Mouse (Mus musculus) hindbrain, embryonic 10.5 days (tissue): ENCODE results near the gene Gpn2. TPM values are rescaled to one million over a fixed set of nuclear protein-coding genes. Genes with fewer than 3 reads are reported as not detected.

Experiments
- DNase-seq: peaks from one replicate; pipeline ENCODE4 v3.0.0-alpha.2; 2017; ENCODE audit warnings: low spot score
- H3K27ac ChIP-seq: fragments of 300-500 bp; sonication (generic); 2 replicates; pipeline ENCODE4 v1.5.1; 2016; ENCODE audit warnings: mild to moderate bottlenecking, moderate library complexity
- H3K27me3 ChIP-seq: fragments of 300-500 bp; sonication (generic); 2 replicates; pipeline ENCODE4 v1.6.1; 2016; ENCODE audit warnings: mild to moderate bottlenecking; ENCODE audit not compliant: poor library complexity, insufficient read depth, severe bottlenecking
- H3K36me3 ChIP-seq: fragments of 300-500 bp; sonication (generic); 2 replicates; pipeline ENCODE4 v1.6.1; 2016; ENCODE audit warnings: mild to moderate bottlenecking, moderate library complexity
- H3K4me1 ChIP-seq: fragments of 300-500 bp; sonication (generic); replicated peaks from 2 replicates; pipeline ENCODE4 v1.6.1; 2016; ENCODE audit warnings: mild to moderate bottlenecking
- H3K4me3 ChIP-seq: fragments of 300-500 bp; sonication (generic); 2 replicates; pipeline ENCODE4 v1.5.1; 2016; ENCODE audit warnings: mild to moderate bottlenecking, moderate library complexity
- H3K9me3 ChIP-seq: fragments of 300-500 bp; sonication (generic); 2 replicates; pipeline ENCODE4 v1.6.1; 2016; ENCODE audit warnings: mild to moderate bottlenecking, moderate library complexity
- WGBS: fragments of 180-500 bp; shearing (Covaris S2); methylation state at CpG from one replicate; pipeline ENCODE4 v1.1.7; 2016; 5-methylcytosine and 5-hydroxymethylcytosine counted together
- polyA plus RNA-seq: library from polyadenylated mRNA; unstranded; fragments of >200 nt; fragmentation: Nextera tagmentation; extraction: Ambion mirVana; gene quantifications from 2 replicates; pipeline ENCODE4 v1.2.1, GENCODE M21; 2016

Gpn2 gene
- polyA plus RNA-seq, 1 experiment from 2014 or later, result 29.1 TPM

DNA sequence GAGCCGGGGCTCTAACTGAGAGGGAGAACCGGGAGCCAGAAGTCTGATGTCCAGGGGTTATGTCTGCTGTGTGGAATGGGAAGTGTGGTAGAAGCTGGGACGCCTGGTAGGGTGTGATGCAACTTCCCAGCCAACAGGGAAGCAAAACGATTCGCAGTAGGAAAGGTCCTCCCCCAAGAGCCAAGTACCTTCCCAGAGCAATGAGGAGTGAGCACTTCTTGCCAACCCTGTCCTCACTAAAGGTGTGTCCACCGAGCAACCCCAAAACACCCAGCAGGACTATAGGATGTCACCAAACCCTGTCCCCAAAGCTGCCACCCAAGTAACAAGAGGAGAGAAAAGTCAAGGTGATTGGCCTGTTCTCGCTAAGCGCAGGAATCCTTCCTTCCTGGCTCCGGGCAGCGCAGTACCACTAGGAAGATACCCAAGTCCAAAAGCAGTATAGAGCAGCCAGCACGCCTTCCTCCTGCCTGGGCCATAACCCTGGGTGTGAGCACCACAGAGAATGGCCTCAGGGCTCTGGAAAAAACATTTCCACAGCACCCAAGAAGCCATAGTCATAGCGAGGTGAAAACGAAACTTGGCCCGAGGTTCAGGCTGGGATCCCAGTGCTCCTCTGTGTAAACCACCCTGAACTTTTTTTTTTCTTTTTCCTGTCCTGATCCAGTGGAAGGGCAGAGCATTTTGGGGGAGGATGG lies 47.1 kb downstream of the Gpn2 start:
- H3K36me3 ChIP-seq, result peaks cover 10% of the 10 kb centered on the region
- H3K4me1 ChIP-seq, result peaks cover 42% of the 10 kb centered on the region
- 85% methylated on average over 14 of the region's 14 CpGs for WGBS
- H3K27ac ChIP-seq, result no peak overlapping the region
- H3K27me3 ChIP-seq, result no peaks in the 10 kb centered on the region
- H3K9me3 ChIP-seq, result no peaks in the 10 kb centered on the region
- DNase-seq, result no peak
- 0 out of 2 replicates have a peak overlapping the region, but pooled peaks have one; percentile 90 for H3K4me3 ChIP-seq

DNA sequence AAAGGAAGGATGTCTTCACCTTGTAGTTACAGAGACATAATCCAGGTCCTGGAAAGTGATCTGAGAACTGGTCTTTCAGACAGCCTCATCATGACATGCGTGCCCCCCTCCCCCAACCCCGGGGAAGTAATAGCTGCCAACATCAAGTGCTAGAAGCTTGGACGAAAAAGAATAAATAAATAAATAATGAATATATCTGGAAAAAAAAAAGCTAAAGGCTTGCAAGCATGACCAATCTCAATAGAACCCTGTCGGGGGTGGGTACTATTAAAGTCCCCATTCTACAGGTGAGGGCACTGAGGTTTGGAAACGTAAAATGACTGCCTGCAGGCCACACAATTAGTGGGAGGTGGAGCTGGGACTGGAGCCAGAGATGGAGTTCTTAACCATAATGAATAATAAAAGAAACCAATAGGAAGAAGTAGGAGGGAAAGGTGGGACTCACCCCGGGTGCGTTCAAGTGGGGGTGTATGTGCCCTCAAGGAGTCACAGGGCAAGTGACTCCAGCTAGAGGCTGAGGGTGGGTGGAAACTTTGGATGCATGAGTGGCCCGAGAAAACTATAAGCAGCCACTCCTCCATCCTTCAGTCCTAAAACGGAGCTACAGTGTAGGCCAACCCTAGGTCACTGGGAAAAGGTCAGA lies 47.7 kb downstream of the Gpn2 start:
- peak overlapping the region; percentile 90 for H3K4me3 ChIP-seq
- DNase-seq, result no peak
- peaks cover 36% of the 10 kb centered on the region for H3K4me1 ChIP-seq
- 44% methylated on average over 9 of the region's 9 CpGs for WGBS
- H3K9me3 ChIP-seq, result no peaks in the 10 kb centered on the region
- H3K27me3 ChIP-seq, result no peaks in the 10 kb centered on the region
- peaks cover 3% of the 10 kb centered on the region for H3K36me3 ChIP-seq
- H3K27ac ChIP-seq, result peak overlapping the region; percentile 90

DNA sequence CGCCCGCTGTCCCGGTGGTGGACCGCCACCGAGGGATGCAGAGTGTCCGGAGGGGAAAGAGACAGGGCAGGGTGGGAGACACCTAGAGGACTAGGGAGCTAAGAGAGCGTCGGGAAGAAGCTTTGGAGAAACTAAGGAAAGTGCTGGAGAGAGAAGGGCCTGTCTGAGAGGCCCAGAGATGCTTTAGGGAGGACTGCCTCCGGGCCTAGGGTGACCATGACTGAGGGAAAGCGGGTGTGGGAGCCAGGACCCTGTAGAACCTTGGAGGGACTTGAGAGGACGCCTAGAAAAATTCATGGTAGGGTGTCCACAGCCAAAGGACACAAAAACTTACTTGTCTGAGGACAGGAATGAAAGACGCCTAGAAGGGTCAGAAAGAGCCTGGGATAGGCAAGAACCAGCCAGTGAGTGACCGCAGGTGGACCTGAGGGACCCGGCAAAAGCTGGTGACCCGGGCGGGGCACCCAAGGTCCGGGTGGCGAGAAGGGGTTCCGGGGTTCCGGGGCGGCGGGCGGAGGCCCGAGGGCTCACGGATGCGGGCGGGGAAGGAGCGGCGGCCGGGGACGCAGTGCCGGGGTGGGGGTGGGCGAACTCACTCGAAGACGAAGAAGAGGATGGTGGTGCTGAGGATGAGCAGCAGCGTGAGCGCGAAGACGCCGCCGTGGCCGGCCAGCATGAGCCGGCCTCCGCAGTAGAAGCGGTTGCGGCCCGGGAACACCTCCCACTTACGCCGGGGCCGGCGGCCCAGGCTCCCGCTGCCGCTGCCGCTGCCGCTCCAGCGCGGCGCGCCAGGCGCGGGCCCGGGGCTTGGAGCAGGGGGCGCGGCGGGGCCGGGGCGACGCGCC lies 48.5 kb downstream of the Gpn2 start:
- H3K9me3 ChIP-seq, result no peaks in the 10 kb centered on the region
- no peaks in the 10 kb centered on the region for H3K36me3 ChIP-seq
- H3K27ac ChIP-seq, result peak overlapping the region; percentile 90
- 4% methylated on average over 64 of the region's 69 CpGs for WGBS
- H3K4me1 ChIP-seq, result peaks cover 34% of the 10 kb centered on the region
- peak; percentile 10 for DNase-seq
- no peaks in the 10 kb centered on the region for H3K27me3 ChIP-seq
- H3K4me3 ChIP-seq, result peak overlapping the region; percentile 90

DNA sequence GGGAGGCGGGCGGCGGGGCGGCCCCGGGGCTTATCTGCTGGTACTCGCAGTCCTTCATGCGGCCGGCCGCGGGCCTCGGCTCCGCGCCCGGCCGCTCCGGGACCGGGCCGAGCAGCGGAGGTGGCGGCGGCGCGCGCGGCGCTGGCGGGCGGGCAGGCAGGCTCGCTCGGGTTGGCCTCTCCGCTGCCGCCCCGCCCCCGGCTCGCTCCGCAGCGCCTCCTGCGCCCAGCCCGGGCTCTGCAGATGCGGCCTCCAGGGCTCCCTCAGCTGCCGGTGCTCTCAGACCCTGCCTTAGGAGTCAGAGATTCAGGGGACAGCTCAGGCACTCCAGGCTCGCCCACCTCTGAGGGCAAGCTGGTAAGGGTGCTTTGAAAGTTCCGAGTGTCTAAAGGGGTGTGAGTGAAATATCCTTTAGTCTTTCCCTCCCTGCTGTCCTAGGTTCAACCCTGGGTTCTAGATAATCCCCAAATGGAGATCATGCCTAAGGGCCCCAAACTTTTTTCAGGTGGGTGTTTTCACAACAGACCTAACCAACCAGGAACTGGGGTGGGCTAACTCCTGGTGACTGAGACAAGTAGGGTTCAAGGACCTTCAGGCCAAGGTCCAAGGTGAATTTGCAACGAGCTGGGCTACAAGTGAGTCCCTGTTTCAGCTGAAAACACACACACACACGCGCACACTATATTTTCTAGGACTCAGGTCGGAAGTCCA lies 49.3 kb downstream of the Gpn2 start:
- peak; percentile 86 for DNase-seq
- no peaks in the 10 kb centered on the region for H3K9me3 ChIP-seq
- H3K27me3 ChIP-seq, result no peaks in the 10 kb centered on the region
- H3K4me1 ChIP-seq, result peaks cover 34% of the 10 kb centered on the region
- 8% methylated on average over 47 of the region's 47 CpGs for WGBS
- no peaks in the 10 kb centered on the region for H3K36me3 ChIP-seq
- H3K4me3 ChIP-seq, result peak overlapping the region; percentile 90
- H3K27ac ChIP-seq, result peak overlapping the region; percentile 90

DNA sequence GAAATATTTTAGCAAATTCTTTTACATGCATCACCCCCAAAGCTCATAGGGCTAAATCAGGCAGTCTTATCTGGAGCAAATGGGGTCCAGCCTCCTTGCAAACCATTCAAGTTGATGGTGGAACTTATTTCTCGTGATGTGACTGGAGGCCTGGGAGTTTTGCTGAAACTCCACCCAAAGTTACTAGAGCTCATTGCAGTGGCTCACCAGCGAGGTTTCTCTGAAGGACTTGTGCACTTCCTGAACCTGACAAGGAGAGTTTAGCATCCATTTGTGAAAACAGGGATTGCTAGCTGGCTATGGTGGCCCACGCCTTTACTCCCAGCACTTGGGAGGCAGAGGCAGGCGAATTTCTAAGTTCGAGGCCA lies 49.9 kb downstream of the Gpn2 start:
- no peak for DNase-seq

More for the DNA sequence above, 49.9 kb downstream of the Gpn2 start:
- H3K9me3 ChIP-seq, result no peaks in the 10 kb centered on the region
- H3K27me3 ChIP-seq, result no peaks in the 10 kb centered on the region
- peaks cover 34% of the 10 kb centered on the region for H3K4me1 ChIP-seq
- 82% methylated on average over 5 of the region's 5 CpGs for WGBS
- no peaks in the 10 kb centered on the region for H3K36me3 ChIP-seq
- H3K27ac ChIP-seq, result no peak overlapping the region
- no peak overlapping the region for H3K4me3 ChIP-seq

Other genes with a start within 250 kb of the Gpn2 start
- gene Wdtc1, start 230.9 kb upstream of the Gpn2 start, polyA plus RNA-seq, result 19.5 and 22.0 TPM in 2 replicates
- gene Slc9a1, start 214.7 kb upstream of the Gpn2 start, polyA plus RNA-seq, result 8.0 and 8.6 TPM in 2 replicates
- 1.2 and 2.1 TPM in 2 replicates for gene Tent5b, start 104.2 kb upstream of the Gpn2 start, polyA plus RNA-seq
- 1.1 and 1.3 TPM in 2 replicates for gene Trnp1, start 85.8 kb upstream of the Gpn2 start, polyA plus RNA-seq
- gene Kdf1, start 65.4 kb upstream of the Gpn2 start, polyA plus RNA-seq, result 3.9 and 5.6 TPM in 2 replicates
- 438 and 476 TPM in 2 replicates for gene Nudc, start 38.4 kb upstream of the Gpn2 start, polyA plus RNA-seq
- 0.31 TPM in 1 of 2 replicates, not detected in the other for gene Nr0b2, start 31.0 kb upstream of the Gpn2 start, polyA plus RNA-seq
- gene Gpatch3, start 9.6 kb upstream of the Gpn2 start, polyA plus RNA-seq, result 10.0 and 10.8 TPM in 2 replicates
- 16.5 and 33.5 TPM in 2 replicates for gene Sfn, start 17.8 kb downstream of the Gpn2 start, polyA plus RNA-seq
- gene Zdhhc18, start 65.8 kb downstream of the Gpn2 start, polyA plus RNA-seq, result 1.9 and 3.1 TPM in 2 replicates
- 14.5 and 16.8 TPM in 2 replicates for gene Pigv, start 88.3 kb downstream of the Gpn2 start, polyA plus RNA-seq
- 36.0 and 37.5 TPM in 2 replicates for gene Arid1a, start 172.4 kb downstream of the Gpn2 start, polyA plus RNA-seq